Mouse (Mus musculus): ENCODE results near the gene H2-Q6. TPM values are rescaled to one million over a fixed set of nuclear protein-coding genes. Genes with fewer than 3 reads are reported as not detected.
"Not testable (repeated sequence)": the region's sequence is repeated elsewhere in the genome, so short reads cannot be mapped to it uniquely, and the experiment has no call there.

H2-Q6 gene
- not detected for polyA plus RNA-seq (2012; fragmentation: generic; extraction: Trizol)

- H3K27me3 ChIP-seq (ENCODE audit: control insufficient read depth, insufficient read depth, insufficient read length); H3K36me3 ChIP-seq (ENCODE audit: control insufficient read depth, insufficient read depth); H3K4me3 ChIP-seq; H3K79me2 ChIP-seq (ENCODE audit: control insufficient read depth, insufficient read depth); H3ac ChIP-seq (ENCODE audit: control insufficient read depth, insufficient read length); H3K4me2 ChIP-seq (ENCODE audit: low read depth): not testable (repeated sequence)
Observed at GRCm38 (mm10) chr17:35424624-35425416, at the start of gene H2-Q6. Gene H2-Q6 (plus strand): TSS chr17:35424850.

- H3K27me3 ChIP-seq (ENCODE audit: control insufficient read depth, insufficient read depth, insufficient read length), result no peaks in the 10 kb centered on the region
- H3K36me3 ChIP-seq (ENCODE audit: control insufficient read depth, insufficient read depth), result no peaks in the 10 kb centered on the region
- peak within 1 kb of the TSS; percentile 71 for H3K4me2 ChIP-seq (ENCODE audit: low read depth)
- H3ac ChIP-seq (ENCODE audit: control insufficient read depth, insufficient read length), result no peak within 1 kb of the TSS
- H3K4me3 ChIP-seq, result peak within 1 kb of the TSS; percentile 39
- H3K79me2 ChIP-seq (ENCODE audit: control insufficient read depth, insufficient read depth), result no peaks in the 10 kb centered on the region
- TF ChIP-seq MYOD1 (IDR thresholded peaks at IDR 0.05; ENCODE audit: control insufficient read depth in 1 of 3, insufficient read length in 2 of 3, low read depth in 2 of 3), result no peak
- TF ChIP-seq MYOG (IDR thresholded peaks at IDR 0.05; ENCODE audit: control insufficient read depth in 1 of 3, insufficient read depth in 1 of 3, insufficient read length in 2 of 3, low read depth in 2 of 3), result no peak
- TF ChIP-seq MAX (IDR thresholded peaks at IDR 0.05; ENCODE audit: low read depth), result no peak
- no peak for TF ChIP-seq CEBPB (IDR thresholded peaks at IDR 0.05; ENCODE audit: insufficient read depth, poor library complexity, severe bottlenecking)
- peak; percentile 48 for TF ChIP-seq POLR2AphosphoS2 (IDR thresholded peaks at IDR 0.05; ENCODE audit: insufficient read length, low read depth)
- TF ChIP-seq REST (IDR thresholded peaks at IDR 0.05; ENCODE audit: insufficient read depth, insufficient read length), result no peak
- no peak for TF ChIP-seq TCF3 (IDR thresholded peaks at IDR 0.05; ENCODE audit: insufficient read length, low read depth)
- TF ChIP-seq USF1 (IDR thresholded peaks at IDR 0.05; ENCODE audit: low read depth), result no peak
- peak; percentile 70 for TF ChIP-seq POLR2A (IDR thresholded peaks at IDR 0.05; ENCODE audit: insufficient read length, low read depth)
- no peak for TF ChIP-seq E2F4 (IDR thresholded peaks at IDR 0.05; ENCODE audit: insufficient read depth)
- no peak for TF ChIP-seq SRF (IDR thresholded peaks at IDR 0.05; ENCODE audit: control insufficient read depth, insufficient read length, low read depth)
- TF ChIP-seq TCF12 (IDR thresholded peaks at IDR 0.05; ENCODE audit: insufficient read depth, poor library complexity, severe bottlenecking), result no peak
Observed at GRCm38 (mm10) chr17:35379369-35379728, 45.3 kb upstream of the H2-Q6 start, which contains the start of gene H2-Q4. Gene H2-Q4 (plus strand): TSS chr17:35379617.

GRCm38 (mm10) chr17:35379729-35380451 is 44.8 kb upstream of the H2-Q6 start:
- Histone ChIP-seq H3K4me2 (ENCODE audit: low read depth) (peak overlapping the region; percentile 71), H3K27me3 (ENCODE audit: control insufficient read depth, insufficient read depth, insufficient read length) (no peaks in the 10 kb centered on the region), H3K4me3 (peak overlapping the region; percentile 39), H3K79me2 (ENCODE audit: control insufficient read depth, insufficient read depth) (no peaks in the 10 kb centered on the region), H3ac (ENCODE audit: control insufficient read depth, insufficient read length) (no peak overlapping the region), H3K36me3 (ENCODE audit: control insufficient read depth, insufficient read depth) (no peaks in the 10 kb centered on the region)
- no peak for TF ChIP-seq CEBPB (IDR thresholded peaks at IDR 0.05; ENCODE audit: insufficient read depth, poor library complexity, severe bottlenecking)
- no peak for TF ChIP-seq POLR2A (IDR thresholded peaks at IDR 0.05; ENCODE audit: insufficient read length, low read depth)
- no peak for TF ChIP-seq MAX (IDR thresholded peaks at IDR 0.05; ENCODE audit: low read depth)
- TF ChIP-seq REST (IDR thresholded peaks at IDR 0.05; ENCODE audit: insufficient read depth, insufficient read length), result no peak
- TF ChIP-seq MYOD1 (IDR thresholded peaks at IDR 0.05; ENCODE audit: control insufficient read depth in 1 of 3, insufficient read length in 2 of 3, low read depth in 2 of 3), result no peak
- no peak for TF ChIP-seq E2F4 (IDR thresholded peaks at IDR 0.05; ENCODE audit: insufficient read depth)
- TF ChIP-seq SRF (IDR thresholded peaks at IDR 0.05; ENCODE audit: control insufficient read depth, insufficient read length, low read depth), result no peak

- H3K4me3 ChIP-seq; H3K27me3 ChIP-seq (ENCODE audit: control insufficient read depth, insufficient read depth, insufficient read length); H3K36me3 ChIP-seq (ENCODE audit: control insufficient read depth, insufficient read depth); H3ac ChIP-seq (ENCODE audit: control insufficient read depth, insufficient read length); H3K79me2 ChIP-seq (ENCODE audit: control insufficient read depth, insufficient read depth); H3K4me2 ChIP-seq (ENCODE audit: low read depth): not testable (repeated sequence)
Observed at GRCm38 (mm10) chr17:35389796-35390195, 34.9 kb upstream of the H2-Q6 start.

GRCm38 (mm10) chr17:35392671-35393070 is 32.0 kb upstream of the H2-Q6 start:
- H3K4me2 ChIP-seq (ENCODE audit: low read depth); H3ac ChIP-seq (ENCODE audit: control insufficient read depth, insufficient read length); H3K27me3 ChIP-seq (ENCODE audit: control insufficient read depth, insufficient read depth, insufficient read length); H3K4me3 ChIP-seq; H3K36me3 ChIP-seq (ENCODE audit: control insufficient read depth, insufficient read depth); H3K79me2 ChIP-seq (ENCODE audit: control insufficient read depth, insufficient read depth): not testable (repeated sequence)

- not testable (repeated sequence) for H3K4me2 ChIP-seq (ENCODE audit: low read depth); H3ac ChIP-seq (ENCODE audit: control insufficient read depth, insufficient read length); H3K4me3 ChIP-seq; H3K36me3 ChIP-seq (ENCODE audit: control insufficient read depth, insufficient read depth); H3K27me3 ChIP-seq (ENCODE audit: control insufficient read depth, insufficient read depth, insufficient read length); H3K79me2 ChIP-seq (ENCODE audit: control insufficient read depth, insufficient read depth)
Observed at GRCm38 (mm10) chr17:35393864-35394800, 30.5 kb upstream of the H2-Q6 start.

- not testable (repeated sequence) for H3ac ChIP-seq (ENCODE audit: control insufficient read depth, insufficient read length); H3K4me2 ChIP-seq (ENCODE audit: low read depth); H3K36me3 ChIP-seq (ENCODE audit: control insufficient read depth, insufficient read depth); H3K27me3 ChIP-seq (ENCODE audit: control insufficient read depth, insufficient read depth, insufficient read length); H3K4me3 ChIP-seq; H3K79me2 ChIP-seq (ENCODE audit: control insufficient read depth, insufficient read depth)
Observed at GRCm38 (mm10) chr17:35396956-35397355, 27.7 kb upstream of the H2-Q6 start.

GRCm38 (mm10) chr17:35413057-35413456 is 11.6 kb upstream of the H2-Q6 start:
- H3ac ChIP-seq (ENCODE audit: control insufficient read depth, insufficient read length); H3K4me2 ChIP-seq (ENCODE audit: low read depth): not testable (repeated sequence)

More at GRCm38 (mm10) chr17:35413057-35413456, 11.6 kb upstream of the H2-Q6 start:
- not testable (repeated sequence) for H3K79me2 ChIP-seq (ENCODE audit: control insufficient read depth, insufficient read depth); H3K27me3 ChIP-seq (ENCODE audit: control insufficient read depth, insufficient read depth, insufficient read length); H3K4me3 ChIP-seq; H3K36me3 ChIP-seq (ENCODE audit: control insufficient read depth, insufficient read depth)

Data from myocyte (in vitro differentiated cells).